Mouse (Mus musculus) 3134 (cell line): ENCODE measurements around the gene Dtd2.

Source experiments
- DNase-seq: peaks from one replicate; pipeline ENCODE4 v3.0.0-alpha.2; 2011; ENCODE audit warnings: low spot score; ENCODE audit not compliant: insufficient read length; ENCODE audit errors: extremely low read depth

Dtd2 gene

DNA sequence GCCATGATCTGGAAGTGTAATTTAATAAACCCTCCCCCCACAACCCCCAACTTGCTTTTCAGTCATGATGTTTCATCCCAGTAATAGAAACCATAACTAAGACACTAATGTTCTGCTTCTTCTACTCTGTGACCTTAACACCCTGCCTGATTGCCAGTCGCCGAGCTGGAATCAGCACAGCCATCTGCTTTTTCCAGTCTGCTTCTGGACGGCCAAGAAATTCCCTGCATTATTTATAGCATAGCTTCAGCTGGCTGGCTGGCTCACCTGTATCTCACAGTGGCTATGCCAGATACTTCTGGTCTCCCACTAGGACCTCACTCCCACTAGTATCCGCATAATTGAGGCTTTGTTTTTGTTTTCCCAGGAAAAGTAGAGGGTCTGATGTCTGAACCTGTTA lies 20.5 kb downstream of the Dtd2 start:
- no peak for DNase-seq

DNA sequence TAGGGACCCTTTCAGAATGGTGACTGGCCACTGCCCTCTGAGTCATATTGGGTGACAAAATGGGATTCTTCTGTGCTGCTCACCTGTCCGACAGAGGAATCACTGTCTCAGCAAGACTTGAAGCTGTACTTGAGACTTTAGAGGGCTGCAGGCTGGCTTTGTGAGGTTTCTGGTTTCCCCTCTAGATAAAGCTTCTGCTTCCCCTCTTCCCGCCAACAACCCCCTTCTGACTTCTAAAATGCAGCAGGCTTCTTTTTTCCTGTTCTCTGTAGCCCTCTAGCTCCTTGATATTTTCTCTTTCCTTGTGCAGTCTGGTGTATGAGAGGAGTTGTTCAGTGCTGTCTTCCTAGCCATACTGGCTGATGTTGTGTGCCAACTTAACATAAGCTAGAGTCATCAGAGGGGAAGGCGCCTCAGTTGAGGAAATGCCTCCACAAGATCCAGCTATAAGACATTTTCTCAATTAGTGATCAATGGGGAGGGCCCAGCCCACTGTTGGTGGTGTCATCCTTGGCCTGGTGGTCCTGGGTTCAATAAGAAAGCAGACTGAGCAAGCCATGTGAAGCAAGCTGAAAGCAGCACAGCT lies 21.0 kb downstream of the Dtd2 start:
- no peak for DNase-seq

DNA sequence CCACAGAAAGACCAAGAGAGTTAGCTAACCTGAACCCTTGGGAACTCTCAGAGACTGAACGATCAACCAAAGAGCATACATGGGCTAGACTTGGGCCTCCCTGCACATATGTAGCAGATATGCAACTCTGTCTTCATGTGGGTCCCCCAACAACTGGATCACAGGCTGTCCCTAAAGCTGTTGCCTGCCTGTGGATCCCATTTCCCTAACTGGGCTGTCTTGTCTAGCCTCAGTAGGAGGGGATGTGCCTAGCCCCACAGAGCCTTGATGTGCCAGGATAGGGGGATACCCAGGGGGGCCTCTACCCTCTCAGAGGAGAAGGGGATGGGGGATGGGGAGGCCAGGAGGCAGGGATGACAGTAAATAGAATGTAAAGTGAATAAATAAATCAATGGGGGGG lies 22.7 kb downstream of the Dtd2 start:
- no peak for DNase-seq

DNA sequence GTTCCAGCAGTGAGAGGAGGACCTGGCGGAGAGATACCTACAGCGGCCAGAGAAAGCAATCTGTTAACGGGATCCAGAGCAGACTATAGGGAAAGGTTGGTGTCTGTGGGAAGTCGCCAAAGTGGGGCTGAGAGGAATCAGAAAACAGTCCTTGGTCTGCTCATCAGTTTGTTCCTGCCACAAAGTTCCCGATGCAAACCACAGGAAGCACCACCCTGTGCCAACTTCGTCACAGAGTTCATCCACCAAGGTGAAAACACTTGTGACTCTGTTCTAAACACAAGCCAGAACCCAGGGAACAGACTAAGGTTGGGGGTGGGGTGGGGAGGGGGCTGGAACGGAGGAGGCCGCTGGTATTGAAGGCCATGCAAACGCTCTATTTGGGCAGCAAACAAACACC lies 29.8 kb downstream of the Dtd2 start:
- DNase-seq, result no peak

DNA sequence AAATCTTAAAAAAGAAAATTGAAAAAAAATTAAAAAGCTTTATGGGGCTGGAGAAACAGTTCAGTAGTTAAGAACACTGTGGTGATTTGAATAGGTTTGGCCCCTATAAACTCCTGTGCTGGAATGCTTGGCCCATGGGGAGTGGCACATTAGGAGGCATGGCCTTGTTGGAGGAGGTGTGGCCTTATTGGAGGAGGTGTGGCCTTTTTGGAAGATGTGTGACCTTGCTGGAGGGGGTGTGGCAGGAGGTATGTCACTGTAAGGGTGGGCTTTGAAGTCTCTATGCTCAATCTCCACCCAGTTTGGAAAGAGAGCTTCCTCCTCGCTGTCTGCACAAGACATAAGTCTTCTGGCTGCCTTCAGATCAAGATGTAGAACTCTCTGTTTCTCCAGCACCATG lies 31.9 kb downstream of the Dtd2 start:
- DNase-seq, result peak; percentile 6

DNA sequence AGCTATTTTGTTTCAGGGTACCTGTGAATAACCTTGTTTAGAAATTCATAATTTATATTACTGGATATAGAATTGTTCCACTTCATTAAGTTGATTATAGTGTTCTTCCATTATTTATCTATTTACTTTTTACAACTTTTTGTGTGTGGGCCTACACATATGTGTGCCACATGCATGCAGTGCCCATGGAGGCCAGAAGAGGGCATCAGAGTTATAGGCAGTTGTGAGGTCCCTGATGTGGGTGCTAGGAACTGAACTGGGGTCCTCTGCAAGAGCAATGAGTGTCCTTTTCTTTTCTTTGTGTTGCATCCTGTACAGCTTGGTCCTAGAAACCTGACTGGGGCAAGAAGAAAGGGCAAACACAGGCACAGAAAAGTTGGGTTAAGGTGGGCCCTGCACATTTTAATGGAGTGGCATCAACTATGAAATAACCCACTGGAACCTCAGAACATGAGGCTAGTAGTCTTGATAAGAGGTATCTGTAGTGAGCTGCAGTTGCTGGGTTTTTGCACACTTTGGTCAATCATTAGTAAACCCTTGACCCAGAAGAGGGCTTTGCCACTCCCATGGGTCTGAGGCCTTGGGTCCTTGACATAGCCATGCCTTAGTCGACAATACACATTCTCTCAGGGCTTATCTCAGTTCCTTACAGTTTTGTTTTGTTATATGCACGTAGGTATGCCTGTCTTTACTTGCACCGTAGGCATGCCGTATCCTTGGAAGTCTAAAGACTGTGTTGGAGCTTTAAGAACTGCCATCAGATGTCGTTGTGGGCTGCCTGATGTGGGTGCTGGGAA lies 33.8 kb downstream of the Dtd2 start:
- no peak for DNase-seq

DNA sequence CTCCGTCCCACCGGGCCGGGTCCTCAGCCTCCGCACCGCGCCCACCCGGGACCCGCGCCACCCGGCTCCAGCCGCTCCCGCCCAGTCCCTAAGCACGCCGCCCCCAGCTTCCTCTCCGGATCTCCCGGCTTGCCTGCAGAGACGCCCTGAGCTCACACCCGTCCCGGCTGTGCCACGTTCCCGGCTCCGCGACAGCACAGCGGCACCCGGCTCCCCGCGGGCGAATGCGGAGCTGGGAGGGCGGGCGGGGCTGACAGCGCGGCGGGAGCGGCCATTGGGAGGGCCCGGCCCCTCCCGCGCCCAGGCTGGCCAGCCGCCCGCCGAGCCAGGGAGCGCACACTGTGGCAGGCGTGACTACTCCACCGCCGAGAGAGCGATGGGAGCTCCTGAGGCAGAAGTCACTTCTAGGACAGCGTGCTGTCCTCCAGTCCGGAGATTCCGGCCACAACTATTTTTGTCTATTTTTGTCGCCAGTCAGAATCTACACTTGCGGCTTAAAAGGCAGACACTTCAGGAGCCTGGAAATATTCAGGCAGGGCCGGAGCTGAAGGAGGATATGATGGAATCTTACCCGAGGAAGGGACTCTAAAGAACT lies 35.1 kb downstream of the Dtd2 start, which contains the start of gene Heatr5a:
Gene Heatr5a (minus strand): TSS at position 252 of the 595 bp plus-strand sequence.
- peak; percentile 89 for DNase-seq

DNA sequence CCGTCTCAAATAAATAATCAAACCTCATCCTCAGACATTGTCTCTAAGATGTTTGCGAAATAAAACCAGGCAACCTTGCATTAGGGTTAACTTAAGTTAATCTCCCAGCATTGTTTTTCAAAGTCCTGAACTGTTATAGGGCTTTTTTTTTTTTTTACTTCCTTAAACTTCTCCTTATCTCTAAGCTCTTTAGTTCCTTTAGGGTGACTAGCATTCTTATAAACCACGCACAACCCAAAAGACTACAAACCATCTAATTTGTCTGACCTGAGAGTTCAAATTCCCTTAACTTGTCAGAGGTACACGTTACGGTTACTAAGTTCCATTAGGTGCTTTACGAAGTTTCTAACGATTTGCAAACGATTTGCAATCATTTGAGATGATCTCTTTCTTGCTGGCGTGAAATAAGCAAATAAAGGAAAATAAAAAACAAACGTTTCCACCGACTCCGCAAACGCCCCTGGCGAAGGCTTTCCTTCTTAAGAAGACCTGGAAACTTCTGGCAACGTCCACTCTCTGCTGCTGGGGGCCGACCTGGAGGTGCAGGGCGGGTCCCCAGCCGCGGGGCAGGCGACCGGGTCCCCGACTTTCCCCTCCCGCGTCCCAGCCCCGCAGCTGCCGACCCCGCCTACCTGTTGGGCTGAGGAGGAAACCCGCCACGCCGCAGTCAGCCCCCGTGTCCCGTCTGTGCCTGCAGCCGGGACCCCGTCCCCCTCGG lies 35.8 kb downstream of the Dtd2 start:
- DNase-seq, result no peak

DNA sequence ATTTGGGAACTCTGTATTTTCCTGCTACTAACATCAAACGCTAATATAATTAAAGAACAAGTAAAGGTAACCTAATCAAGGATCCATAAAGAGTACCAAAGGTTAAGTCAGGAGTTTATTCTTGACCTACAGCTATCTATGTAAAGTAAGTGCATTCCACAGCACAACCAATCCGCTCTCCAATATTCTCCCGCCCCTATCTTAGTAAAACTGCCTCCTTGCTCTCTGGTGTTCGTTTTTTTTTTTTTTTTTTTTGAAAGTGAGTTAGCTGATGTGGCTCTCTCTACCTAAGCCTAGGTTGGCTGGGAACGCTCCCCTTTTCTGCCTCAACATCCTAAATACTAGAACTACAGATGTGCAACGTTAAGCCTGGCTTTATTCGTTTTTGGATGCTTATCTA lies 36.4 kb downstream of the Dtd2 start:
- DNase-seq, result no peak

DNA sequence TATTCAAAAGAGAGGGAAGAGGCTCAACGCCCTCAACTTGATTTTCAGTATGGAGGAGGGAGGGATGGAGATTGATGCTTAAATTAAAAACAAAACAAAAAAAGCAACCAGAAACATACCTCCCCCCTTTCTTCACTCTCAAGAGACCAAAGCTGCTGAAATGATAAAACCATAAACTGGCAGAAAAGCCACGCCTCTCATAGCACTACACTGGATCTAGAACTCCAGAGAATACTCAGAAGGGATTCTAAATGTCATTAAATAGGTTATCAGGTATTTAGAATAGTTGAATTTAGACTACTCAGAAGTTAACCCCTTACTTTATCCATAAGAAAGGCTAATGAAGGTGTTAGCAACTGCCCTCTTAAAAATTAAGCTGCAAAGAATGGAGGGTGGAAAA lies 37.2 kb downstream of the Dtd2 start:
- no peak for DNase-seq

DNA sequence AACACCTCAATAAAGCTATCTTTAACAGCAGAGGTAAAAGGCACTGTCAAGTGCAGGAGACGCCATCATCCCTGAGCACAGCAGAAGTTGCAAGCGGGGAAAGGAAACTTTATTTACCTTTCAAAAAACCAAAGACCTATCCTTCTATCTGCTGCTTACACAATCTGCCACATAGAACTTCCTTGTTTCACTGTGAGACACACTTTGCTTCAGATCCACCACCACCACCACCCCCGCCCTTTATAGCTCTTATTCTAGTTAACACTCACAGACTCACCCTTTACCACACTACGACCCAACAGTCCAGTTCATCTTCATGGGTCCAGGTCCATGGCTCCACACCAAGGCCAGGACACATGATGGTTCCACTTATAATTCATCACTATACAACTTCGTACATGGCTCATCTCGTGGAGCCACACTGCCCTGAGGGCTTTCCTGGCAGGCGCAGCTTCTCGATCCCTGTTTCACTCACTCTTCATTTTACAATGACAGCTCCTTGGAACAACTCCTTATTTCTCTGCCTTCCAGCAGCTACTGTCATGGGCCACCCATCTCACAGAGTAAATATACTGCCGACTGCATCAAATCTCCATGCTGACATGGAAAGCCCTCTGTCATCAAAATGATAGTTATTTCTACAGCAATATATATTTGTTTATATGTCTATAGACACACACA lies 38.2 kb downstream of the Dtd2 start:
- no peak for DNase-seq

DNA sequence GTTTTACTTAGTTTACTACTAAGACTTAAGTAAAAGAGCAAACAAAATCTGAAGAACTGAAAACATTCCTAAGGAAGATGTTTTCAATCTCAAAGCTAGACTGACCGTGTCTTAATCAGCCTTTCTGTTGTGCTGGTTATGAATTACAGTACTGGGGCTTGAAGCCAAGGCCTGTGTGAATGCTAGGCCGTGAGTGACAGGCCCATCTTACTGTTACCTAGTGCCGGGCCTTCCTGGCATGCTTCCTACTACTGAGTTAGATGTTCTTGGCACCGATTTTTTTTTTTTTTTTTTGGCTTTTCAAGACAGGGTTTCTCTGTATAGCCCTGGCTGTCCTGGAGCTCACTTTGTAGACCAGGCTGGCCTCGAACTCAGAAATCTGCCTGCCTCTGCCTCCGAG lies 48.7 kb downstream of the Dtd2 start:
- no peak for DNase-seq

DNA sequence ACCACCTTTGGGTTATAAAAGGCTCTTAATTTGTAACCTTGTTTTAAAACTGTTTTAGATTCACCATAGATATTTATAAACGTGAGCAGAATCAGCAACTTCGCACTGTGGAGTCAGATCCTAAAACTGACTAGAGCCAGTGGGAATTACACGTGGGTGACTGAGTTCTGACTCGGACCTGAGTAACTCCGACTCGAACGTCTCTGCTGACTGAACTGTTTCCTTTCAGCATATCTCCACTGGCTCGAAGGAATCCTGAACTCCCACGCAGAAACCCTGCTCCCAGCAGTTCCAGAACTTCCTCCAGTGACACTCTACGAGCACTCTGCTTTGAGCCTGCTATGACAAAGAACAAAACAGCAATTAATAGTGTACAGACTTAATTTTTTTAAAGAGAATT lies 54.0 kb downstream of the Dtd2 start:
- DNase-seq, result no peak

DNA sequence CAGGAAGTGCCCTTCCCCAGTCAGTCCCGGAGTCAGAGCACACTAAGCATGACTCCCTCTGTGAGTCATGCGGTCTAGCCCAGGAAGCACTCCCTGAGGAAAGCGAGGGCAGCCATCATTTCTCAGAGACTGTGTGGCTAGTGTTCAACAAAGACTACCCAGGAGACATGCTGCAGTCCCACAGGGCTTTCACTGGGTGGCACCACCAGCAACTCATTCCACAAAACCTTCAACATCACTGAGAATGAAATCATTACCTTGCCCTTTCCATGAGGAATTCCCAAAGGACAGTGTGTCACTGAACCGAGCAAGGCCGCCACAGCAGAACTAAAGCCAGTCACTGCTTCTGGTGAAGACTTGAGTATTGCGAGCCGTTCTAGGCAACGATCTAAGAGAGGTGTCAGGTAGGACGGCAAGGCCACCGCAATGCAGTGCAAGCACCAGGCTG lies 58.8 kb downstream of the Dtd2 start:
- peak; percentile 76 for DNase-seq

DNA sequence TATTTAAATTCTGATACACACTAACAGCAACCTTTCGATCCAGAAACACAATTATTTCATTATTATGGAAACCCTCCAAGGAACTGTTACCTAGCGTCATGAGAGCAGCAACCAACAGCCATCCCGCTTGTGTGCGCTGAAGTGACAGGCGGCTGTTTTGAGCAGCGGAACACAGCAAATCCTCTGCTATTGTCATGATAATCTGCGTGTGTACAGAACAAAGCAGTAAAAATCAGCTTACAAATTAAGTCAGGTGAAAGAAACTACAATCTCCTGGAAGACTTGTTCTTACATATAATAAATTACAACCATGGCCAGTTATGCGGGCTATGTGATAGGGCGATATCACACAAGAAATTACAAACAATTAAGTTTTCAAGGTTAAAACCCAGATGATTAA lies 61.0 kb downstream of the Dtd2 start:
- DNase-seq, result no peak

DNA sequence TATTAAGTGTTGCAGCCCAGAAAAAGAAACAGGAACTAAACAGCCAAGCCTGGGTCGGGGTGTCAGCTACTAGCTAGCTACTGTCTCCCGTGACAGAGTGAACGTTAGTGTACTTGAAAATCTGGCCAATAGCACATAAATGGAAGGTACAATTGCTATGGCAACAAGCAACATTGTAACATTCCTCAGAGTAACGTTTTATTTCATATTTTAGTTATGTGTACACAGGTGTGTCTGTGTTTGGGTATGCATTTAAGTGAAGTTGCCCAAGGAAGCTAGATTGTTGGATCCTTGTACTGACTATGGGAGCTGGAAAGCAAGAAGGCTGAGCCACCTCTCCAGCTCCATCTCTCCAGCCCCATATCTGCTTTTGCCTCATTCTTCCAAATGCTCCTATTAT lies 66.5 kb downstream of the Dtd2 start:
- no peak for DNase-seq
